Mouse (Mus musculus) cerebellum, adult 18-20 months (tissue): ENCODE measurements around the gene Il17re.

ENCODE experiments used
- DNase-seq, 2 experiments: peaks; one replicate each; pipeline ENCODE4 v3.0.0; 2021

Il17re gene

GRCm38 (mm10) chr6:113492101-113492864 is 34.0 kb downstream of the Il17re start:
- DNase-seq: no peak

GRCm38 (mm10) chr6:113494258-113494788 is 36.0 kb downstream of the Il17re start:
- DNase-seq: peak; percentile 44 to 69

- no peak for DNase-seq
Observed at GRCm38 (mm10) chr6:113495071-113495675, 36.9 kb downstream of the Il17re start.

- DNase-seq: no peak
Observed at GRCm38 (mm10) chr6:113499346-113499745, 41.1 kb downstream of the Il17re start.

GRCm38 (mm10) chr6:113501388-113502084 is 43.3 kb downstream of the Il17re start, which contains the start of gene Prrt3:
Prrt3 (minus strand) TSS chr6:113501931.
- DNase-seq: peak; percentile 84 to 87

GRCm38 (mm10) chr6:113502801-113503200 is 44.5 kb downstream of the Il17re start:
- no peak for DNase-seq

- DNase-seq: no peak
Observed at GRCm38 (mm10) chr6:113505689-113506088, 47.4 kb downstream of the Il17re start.

- DNase-seq: no peak
Observed at GRCm38 (mm10) chr6:113507130-113507529, 48.8 kb downstream of the Il17re start.

GRCm38 (mm10) chr6:113508272-113508946 is 50.1 kb downstream of the Il17re start:
- DNase-seq: no peak

- peak; percentile 74 to 86 for DNase-seq
Observed at GRCm38 (mm10) chr6:113508947-113509280, 50.6 kb downstream of the Il17re start.

- DNase-seq: no peak
Observed at GRCm38 (mm10) chr6:113513944-113514343, 55.7 kb downstream of the Il17re start.

- no peak for DNase-seq
Observed at GRCm38 (mm10) chr6:113514600-113514999, 56.3 kb downstream of the Il17re start.

- no peak for DNase-seq
Observed at GRCm38 (mm10) chr6:113517434-113518080, 59.3 kb downstream of the Il17re start.
